Mouse (Mus musculus) ES-Bruce4 (cell line): ENCODE data around the gene Rras. TPM values are rescaled to one million over a fixed set of nuclear protein-coding genes. Genes with fewer than 3 reads are reported as not detected.

Source experiments
- H3K27ac ChIP-seq: 2 replicates; pipeline ENCODE4 v1.5.1; 2012; ENCODE audit warnings: low read length, inconsistent platforms; ENCODE audit not compliant: insufficient read depth
- H3K27me3 ChIP-seq: 2 replicates; pipeline ENCODE4 v1.6.1; 2012; ENCODE audit warnings: mild to moderate bottlenecking, low read length, inconsistent platforms; ENCODE audit not compliant: control insufficient read depth, poor library complexity, insufficient read depth, severe bottlenecking
- H3K36me3 ChIP-seq: 2 replicates; pipeline ENCODE4 v1.6.1; 2012; ENCODE audit warnings: inconsistent platforms, mild to moderate bottlenecking, low read length, moderate library complexity; ENCODE audit not compliant: control insufficient read depth, poor library complexity, insufficient read depth, severe bottlenecking
- H3K4me1 ChIP-seq: one replicate; pipeline ENCODE4 v1.8.1; 2011; ENCODE audit warnings: low read length; ENCODE audit not compliant: control insufficient read depth, insufficient read depth
- H3K4me3 ChIP-seq: 2 replicates; pipeline ENCODE4 v1.5.1; 2011; ENCODE audit warnings: low read depth, mild to moderate bottlenecking, low read length
- H3K9ac ChIP-seq: 2 replicates; pipeline ENCODE4 v1.6.1; 2012; ENCODE audit warnings: low read depth, mild to moderate bottlenecking, inconsistent platforms; ENCODE audit not compliant: poor library complexity, severe bottlenecking
- H3K9me3 ChIP-seq: replicated peaks from 2 replicates; pipeline ENCODE4 v1.6.1; 2012; ENCODE audit warnings: mild to moderate bottlenecking, low read length, inconsistent platforms; ENCODE audit not compliant: control insufficient read depth, poor library complexity, insufficient read depth, severe bottlenecking
- CTCF ChIP-seq: IDR thresholded peaks from one replicate; pipeline ENCODE4 v1.8.1; 2011; ENCODE audit warnings: low read depth, low read length
- EP300 ChIP-seq: IDR thresholded peaks from 2 replicates; pipeline ENCODE4 v1.6.1; 2011; ENCODE audit warnings: low read depth, low read length; ENCODE audit not compliant: insufficient read depth
- POLR2A ChIP-seq: IDR thresholded peaks from one replicate; pipeline ENCODE4 v1.8.1; 2011; ENCODE audit warnings: low read length; ENCODE audit not compliant: insufficient read depth
- polyA plus RNA-seq: library from polyadenylated mRNA; stranded (reverse); fragments of >200 nt; gene quantifications from 2 replicates; pipeline ENCODE4 v1.2.4, GENCODE M21; 2011; ENCODE audit warnings: low read depth; ENCODE audit not compliant: missing spikeins, insufficient read depth, insufficient read length

The Rras gene
- 72.4 and 80.4 TPM in 2 replicates for polyA plus RNA-seq

DNA sequence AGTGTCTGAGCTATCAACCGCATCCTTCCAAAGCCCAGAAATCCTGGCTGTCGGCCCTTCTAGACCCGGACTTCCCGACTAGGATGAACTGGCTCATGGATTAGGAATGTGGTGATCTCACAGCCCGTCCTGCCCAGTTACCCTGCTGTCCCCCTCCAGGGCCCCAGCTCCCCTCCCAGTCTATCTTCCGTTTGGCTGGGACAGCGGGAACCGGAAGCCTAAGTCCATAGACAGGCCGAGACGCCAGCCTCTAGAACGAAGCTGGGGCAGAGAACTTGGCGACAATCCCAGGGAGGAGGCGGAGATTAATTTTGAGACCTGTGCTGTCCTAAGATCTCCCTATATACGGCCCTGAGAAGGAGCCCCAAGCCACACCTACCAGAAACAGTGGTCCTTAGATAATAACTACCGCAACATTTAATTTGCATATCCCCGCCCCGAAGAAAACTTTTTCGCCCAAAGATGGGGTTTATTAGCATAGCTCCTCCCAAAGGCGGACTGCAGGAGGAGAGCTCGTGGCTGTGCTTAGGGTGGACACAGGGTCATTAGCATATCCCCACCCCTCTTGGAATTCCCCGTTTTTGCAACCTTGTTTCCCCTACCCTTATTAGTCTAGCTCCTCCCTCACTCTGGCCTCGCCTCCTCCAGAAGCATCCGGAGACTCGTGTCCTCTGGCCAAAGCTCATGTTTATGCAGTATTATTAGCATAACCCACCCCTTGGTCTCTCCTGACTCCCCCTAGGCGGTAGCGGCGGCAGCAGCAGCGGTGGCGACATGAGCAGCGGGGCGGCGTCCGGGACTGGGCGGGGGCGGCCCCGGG is at the start of gene Rras:
TSS of gene Rras (plus strand) at position 720 of the 820 bp plus-strand sequence.
- no peak for TF ChIP-seq POLR2A
- no peak for TF ChIP-seq EP300
- TF ChIP-seq CTCF: no peak
- Histone ChIP-seq H3K9me3 (no peaks in the 10 kb centered on the region), H3K4me1 (no peaks in the 10 kb centered on the region), H3K27me3 (no peaks in the 10 kb centered on the region), H3K27ac (peak within 1 kb of the TSS; percentile 28; the same call in 1 of the 2 replicates), H3K36me3 (peaks cover 5% of the 10 kb centered on the region; the same call in 1 of the 2 replicates), H3K9ac (peak within 1 kb of the TSS; percentile 96), H3K4me3 (peak within 1 kb of the TSS; percentile 84)

- Histone ChIP-seq H3K36me3 (peaks cover 11% of the 10 kb centered on the region), H3K4me3 (peak overlapping the region; percentile 76), H3K9me3 (no peaks in the 10 kb centered on the region), H3K9ac (peak overlapping the region; percentile 12), H3K27ac (peak overlapping the region; percentile 68), H3K4me1 (peaks cover 2% of the 10 kb centered on the region), H3K27me3 (no peaks in the 10 kb centered on the region)
- TF ChIP-seq EP300 (no peak), POLR2A (peak; percentile 94), CTCF (no peak)
Measured at GRCm38 (mm10) chr7:44970231-44970691, 47.5 kb upstream of the Rras start.

- TF ChIP-seq EP300 (no peak), CTCF (no peak), POLR2A (no peak)
- H3K4me1 ChIP-seq: peaks cover 2% of the 10 kb centered on the region
- H3K9ac ChIP-seq: peak overlapping the region; percentile 12
- H3K27me3 ChIP-seq: no peaks in the 10 kb centered on the region
- H3K9me3 ChIP-seq: no peaks in the 10 kb centered on the region
- peaks cover 8% of the 10 kb centered on the region for H3K36me3 ChIP-seq
- H3K4me3 ChIP-seq: peak overlapping the region; percentile 76
- 0 out of 2 replicates have a peak overlapping the region, but pooled peaks have one; percentile 68 for H3K27ac ChIP-seq
Measured at GRCm38 (mm10) chr7:44971142-44971541, 46.6 kb upstream of the Rras start.

DNA sequence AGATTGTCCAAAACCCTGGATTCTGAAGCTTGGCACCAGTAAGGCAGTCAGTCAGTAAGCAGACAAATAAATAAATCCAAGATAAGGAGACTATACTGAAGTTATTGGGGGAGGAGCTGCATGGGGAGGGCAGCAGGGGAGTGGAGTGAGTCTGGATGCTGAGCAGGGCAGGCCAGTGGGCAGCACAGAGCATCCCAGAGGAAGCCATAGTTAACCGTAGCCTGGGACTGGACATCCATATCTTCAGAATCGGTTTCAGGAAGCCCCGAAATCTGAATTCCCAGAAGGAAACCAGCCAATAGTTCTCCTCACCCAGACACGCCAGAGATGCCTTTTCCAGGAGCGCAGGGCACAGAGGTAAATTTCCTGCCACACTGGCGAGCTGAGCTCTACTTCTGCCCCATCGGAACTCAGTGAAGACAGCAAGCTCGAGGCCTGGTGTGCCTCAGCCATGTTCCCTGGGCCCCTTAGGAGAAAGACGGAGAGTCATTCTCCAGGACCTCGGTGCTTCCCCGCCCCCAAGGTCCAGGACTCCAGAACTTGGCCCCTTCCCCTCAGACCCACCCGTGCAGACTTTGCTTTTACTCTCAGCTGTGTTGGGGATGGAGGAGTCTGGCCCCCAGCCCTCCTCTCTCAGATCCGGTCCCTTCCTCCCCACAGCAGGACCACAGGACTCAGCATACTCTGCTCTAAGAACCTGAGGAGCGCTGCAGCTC is 44.2 kb upstream of the Rras start:
- H3K27ac ChIP-seq: peak overlapping the region; percentile 98
- H3K9ac ChIP-seq: peak overlapping the region; percentile 87
- peaks cover 2% of the 10 kb centered on the region for H3K4me1 ChIP-seq
- TF ChIP-seq EP300: no peak
- no peak for TF ChIP-seq POLR2A
- TF ChIP-seq CTCF: no peak
- H3K4me3 ChIP-seq: peak overlapping the region; percentile 70
- no peaks in the 10 kb centered on the region for H3K27me3 ChIP-seq
- peaks cover 22% of the 10 kb centered on the region for H3K36me3 ChIP-seq
- no peaks in the 10 kb centered on the region for H3K9me3 ChIP-seq

- Histone ChIP-seq H3K36me3 (peaks cover 29% of the 10 kb centered on the region), H3K4me1 (peaks cover 2% of the 10 kb centered on the region), H3K27ac (peak within 1 kb of the TSS; percentile 98), H3K27me3 (no peaks in the 10 kb centered on the region), H3K4me3 (peak within 1 kb of the TSS; percentile 95), H3K9me3 (no peaks in the 10 kb centered on the region), H3K9ac (peak within 1 kb of the TSS; percentile 87)
- TF ChIP-seq CTCF (no peak), POLR2A (peak; percentile 85), EP300 (0 out of 2 replicates have a peak, but pooled peaks have one; percentile 13)
Measured at GRCm38 (mm10) chr7:44974383-44975116, 43.2 kb upstream of the Rras start, which contains the start of gene Cpt1c. Gene Cpt1c (minus strand): TSS chr7:44974851.
